Mouse (Mus musculus) CD4-positive helper T cell, adult 2 months (primary cell): Measurements from ENCODE around the gene I0C0044D17Rik.
"Not testable (repeated sequence)": the region's sequence is repeated elsewhere in the genome, so short reads cannot be mapped to it uniquely, and the experiment has no call there.

Source experiments
- DNase-seq: peaks from one replicate; pipeline ENCODE4 v3.0.0-alpha.2; 2012; ENCODE audit warnings: low read depth, missing footprints, low spot score

The I0C0044D17Rik gene

GRCm38 (mm10) chr4:98823740-98824139, at the start of gene I0C0044D17Rik:
I0C0044D17Rik (minus strand) TSS chr4:98823840.
- not testable (repeated sequence) for DNase-seq

DNA sequence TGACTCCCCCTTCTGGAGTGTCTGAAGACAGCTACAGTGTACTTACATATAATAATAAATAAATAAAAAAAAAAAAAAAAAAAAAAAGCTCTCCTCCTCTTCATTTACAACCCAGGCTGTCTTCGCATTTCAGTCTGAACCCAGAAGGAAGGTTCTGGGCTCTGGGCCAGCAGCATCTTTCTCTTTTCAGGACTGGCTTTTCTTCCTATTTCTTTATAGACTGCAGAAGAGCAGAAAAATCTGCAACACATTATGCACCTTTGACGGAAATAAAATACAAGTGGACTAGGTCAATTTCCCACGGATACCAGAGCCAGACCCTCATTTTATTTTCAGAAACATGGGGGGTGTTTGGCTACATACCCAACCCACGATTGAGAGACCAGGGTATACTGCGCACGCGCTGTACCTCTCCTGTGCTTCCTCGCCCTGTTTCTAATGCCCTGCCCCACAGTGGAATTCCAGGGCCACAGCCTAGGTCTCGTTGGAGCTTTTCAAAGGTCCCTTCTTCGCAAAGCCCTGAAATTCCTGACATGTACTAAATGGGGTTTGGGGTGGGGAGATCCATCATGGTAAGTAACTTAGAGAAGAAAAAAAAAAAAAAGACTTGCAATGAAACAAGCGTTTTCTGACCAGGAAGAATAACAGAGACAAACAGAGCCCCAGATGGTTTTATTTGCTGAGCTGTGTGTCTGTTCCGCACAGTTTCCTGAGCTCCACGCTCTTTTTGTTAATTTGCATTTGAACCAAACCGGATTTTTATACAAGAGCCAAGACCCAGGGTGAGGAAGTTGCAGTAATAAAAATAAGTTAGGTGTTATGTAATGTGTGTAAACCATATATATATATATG, 42.0 kb upstream of the I0C0044D17Rik start:
- no peak for DNase-seq

GRCm38 (mm10) chr4:98864546-98864945, 40.9 kb upstream of the I0C0044D17Rik start:
- DNase-seq, result no peak

DNA sequence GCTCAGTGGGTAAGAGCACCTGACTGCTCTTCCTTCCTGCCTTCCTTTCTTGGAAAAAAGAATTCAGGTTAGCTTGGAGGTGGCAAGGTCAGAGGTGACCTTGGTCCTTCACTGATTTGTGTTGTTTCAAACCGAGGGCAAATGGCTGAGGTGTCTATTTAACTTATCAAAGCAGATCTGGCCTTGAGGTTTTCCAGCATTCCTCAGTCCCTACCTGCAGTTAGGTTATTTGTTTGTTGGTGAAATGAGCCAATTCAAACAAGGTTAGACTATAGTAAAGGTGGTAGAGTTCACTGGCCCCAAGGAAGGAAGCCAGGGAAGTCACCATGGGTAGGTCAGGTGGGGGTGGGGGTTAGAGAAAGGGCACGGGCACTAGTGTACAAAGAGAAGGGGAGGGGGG, 40.5 kb upstream of the I0C0044D17Rik start:
- no peak for DNase-seq

GRCm38 (mm10) chr4:98863451-98863850, 39.8 kb upstream of the I0C0044D17Rik start:
- DNase-seq, result no peak

DNA sequence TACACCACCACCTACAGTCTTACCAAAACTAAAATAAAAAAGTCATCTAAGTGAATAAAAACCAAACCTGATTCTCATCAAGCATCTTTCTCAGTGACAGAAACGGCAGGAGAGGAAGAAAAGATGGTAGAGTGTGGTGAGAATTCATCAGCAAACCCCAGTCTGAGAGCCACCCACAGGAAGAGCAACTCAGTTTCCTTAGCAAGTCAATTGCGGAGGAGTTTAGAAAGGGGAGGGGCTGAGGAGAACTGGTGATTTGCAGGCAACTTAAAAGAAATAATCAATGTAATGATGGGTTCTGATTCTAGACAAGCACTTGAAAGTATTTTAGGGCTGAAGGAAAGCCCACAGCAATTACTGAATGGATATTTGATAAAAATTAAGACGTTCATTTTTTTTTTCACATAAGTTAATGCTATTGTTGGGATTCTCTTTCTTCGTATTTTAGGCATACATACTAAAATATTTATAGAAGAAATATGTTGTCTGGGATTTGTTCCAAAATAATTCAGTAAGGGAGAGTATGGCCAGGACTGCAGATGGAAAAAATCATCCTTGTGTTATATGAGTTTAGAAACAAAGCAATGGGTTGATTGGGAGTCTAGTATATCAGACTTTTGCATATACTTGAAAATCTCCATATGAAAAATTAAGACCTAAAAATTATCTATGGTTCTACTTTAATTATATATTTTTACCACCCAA, 34.7 kb upstream of the I0C0044D17Rik start:
- no peak for DNase-seq

DNA sequence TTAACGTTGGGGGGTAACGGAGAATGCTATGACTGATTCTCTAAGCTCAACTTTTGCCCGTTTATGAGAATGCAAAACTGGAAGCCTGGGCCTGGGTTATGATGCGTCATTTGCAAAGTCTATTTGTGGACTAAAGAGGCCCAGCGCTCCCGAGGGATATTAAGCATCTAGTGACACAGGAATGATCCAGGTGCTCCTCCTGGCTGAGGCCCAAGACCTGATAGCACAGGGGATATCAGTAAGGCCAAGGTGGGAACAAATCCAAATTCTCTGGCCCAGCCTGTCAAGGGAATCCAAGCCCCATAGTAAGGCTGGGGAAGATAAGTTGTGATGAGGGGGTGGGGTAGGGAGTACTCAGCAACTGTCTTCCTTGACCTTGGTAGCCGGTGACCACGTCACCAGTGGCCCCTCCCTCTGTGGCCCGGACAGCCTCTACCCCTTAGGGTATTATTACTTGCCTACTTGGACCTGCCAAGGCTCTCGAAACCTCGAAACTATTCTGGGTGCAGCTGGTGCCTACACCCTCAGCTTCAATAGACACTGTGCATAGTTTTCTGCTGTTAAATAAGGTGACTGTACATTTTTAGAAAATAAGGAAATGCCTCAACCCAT, 33.5 kb upstream of the I0C0044D17Rik start:
- no peak for DNase-seq

DNA sequence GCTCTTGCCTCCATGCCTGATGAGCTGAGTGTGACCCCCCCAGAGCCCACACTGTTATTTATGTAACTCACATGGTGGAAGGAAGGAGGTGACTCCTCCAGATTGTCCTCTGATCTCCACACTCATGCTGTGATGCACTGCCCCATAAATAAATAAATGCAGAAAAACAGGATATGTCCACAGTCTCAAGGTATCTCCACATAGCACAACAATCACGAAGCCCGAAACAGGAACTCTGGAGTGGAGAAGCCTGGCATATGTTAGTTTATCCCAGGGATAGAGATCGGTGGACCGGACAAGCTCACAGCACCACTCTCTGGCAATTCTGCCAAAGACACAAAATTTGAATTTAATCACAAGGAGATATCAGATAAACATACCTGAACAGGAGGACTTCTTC, 30.3 kb upstream of the I0C0044D17Rik start:
- no peak for DNase-seq

DNA sequence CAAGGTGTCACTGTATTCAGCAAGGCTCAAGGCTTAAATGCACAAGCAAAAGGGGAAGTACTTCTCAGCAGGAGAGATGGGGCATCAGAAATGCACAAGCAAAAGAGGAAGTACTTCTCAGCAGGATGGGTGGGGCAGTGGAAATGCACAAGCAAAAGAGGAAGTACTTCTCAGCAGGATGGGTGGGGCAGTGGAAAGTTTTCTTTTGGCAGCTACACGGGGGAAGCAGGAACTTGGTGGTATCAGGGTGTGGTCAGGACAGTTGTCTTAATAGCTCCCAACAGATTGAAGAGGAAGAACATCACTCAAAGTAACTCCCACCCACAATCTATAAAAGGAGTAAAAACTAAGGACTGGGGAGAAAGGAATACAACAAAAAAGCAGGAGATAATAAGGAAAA, 26.8 kb upstream of the I0C0044D17Rik start:
- not testable (repeated sequence) for DNase-seq

DNA sequence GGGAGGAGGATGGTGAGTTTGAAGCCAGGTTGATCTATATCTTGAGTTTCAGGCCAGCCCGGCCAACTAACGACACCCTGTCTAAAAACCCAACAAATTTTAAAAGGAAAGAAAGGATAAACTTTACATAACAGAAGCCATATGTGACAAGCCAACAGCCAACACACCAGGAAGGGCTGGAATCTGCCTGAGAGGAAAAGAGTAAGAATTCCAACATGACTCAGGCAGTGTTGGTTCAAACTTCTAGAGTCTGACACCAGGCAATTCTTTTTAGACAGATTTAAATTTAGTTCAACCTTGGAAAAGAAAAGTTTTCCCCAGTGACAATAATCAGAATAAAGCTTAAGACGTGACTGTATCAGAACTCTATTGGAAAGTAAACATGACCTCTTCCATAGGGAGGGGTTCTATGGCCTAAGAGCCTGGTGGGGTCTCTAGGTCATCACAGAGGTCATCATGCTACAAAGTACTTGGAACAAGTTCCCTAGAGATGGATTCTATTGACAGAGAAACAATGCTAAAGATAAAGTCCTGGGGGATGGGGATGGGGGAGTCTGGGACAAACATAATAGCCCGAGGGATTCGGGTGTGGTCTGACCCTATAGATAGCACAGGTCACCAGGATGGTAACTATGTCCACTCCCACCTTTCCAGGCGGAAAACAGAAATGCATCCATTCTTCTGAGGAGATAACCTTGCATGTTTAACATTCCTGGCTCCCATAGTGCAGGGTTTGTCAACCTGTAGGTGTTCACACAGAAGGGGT, 23.7 kb upstream of the I0C0044D17Rik start:
- no peak for DNase-seq

DNA sequence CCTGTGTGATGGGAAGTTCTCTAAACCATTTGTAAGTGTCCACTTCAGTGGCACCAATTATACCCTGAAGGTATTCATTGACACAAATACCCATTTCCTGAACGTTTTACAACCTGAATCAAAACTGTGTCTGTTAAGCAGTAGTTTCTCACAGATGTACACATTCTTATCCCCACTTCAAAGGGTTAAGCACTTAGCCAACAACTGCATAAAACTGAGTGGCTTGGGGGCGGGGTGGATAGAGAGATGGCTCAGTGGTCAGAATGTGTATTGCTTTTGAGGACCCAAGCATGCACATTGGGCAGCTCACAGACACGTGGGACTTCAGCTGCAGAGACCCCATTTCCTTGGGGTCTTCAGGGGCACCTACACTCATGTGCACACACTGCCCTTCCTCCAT, 22.8 kb upstream of the I0C0044D17Rik start:
- DNase-seq, result no peak

- no peak for DNase-seq
These were observed 22.1 kb upstream of the I0C0044D17Rik start for GRCm38 (mm10) chr4:98845687-98846125.

DNA sequence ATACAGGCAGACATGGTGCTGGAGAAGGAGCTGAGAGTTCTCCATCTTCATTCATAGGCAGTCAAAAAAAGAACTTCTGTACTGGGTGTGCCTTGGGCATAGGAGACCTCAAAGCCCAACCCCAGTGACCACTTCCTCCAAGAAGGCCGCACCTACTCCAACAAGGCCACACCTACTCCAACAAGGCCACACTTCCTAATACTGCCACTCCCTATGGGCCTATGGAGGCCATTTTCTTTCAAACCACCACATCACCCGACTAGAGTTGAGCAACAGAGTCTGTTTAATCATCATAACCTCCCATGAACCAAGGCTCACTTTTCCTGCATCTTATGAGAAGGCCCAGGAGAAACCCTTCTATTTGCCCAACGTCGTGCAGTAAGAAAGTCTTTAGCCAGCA, 21.6 kb upstream of the I0C0044D17Rik start:
- no peak for DNase-seq

GRCm38 (mm10) chr4:98843906-98844597, 20.4 kb upstream of the I0C0044D17Rik start:
- no peak for DNase-seq

DNA sequence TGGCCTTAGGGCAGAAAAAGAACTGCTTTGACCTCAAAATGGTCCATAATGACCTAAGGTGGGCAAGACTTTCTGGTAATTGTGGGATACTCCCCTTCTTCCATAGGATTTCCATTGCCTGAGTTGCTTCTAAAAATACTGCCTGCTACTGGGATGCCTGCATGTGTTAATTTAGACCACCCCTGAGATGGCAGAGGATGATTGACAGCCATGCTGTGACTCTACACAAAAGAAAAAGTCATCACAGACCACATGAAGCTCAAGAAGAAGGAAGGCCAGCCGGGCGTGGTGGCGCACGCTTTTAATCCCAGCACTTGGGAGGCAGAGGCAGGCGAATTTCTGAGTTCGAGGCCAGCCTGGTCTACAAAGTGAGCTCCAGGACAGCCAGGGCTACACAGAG, 17.6 kb upstream of the I0C0044D17Rik start:
- not testable (repeated sequence) for DNase-seq

GRCm38 (mm10) chr4:98840526-98840925, 16.9 kb upstream of the I0C0044D17Rik start:
- no peak for DNase-seq

- DNase-seq, result no peak
These were observed 15.3 kb upstream of the I0C0044D17Rik start for GRCm38 (mm10) chr4:98838913-98839312.

GRCm38 (mm10) chr4:98837715-98838505, 14.3 kb upstream of the I0C0044D17Rik start:
- DNase-seq, result no peak

GRCm38 (mm10) chr4:98836519-98836918, 12.9 kb upstream of the I0C0044D17Rik start:
- DNase-seq, result no peak

GRCm38 (mm10) chr4:98834782-98835181, 11.1 kb upstream of the I0C0044D17Rik start:
- DNase-seq, result no peak
